Mouse (Mus musculus) MEL (cell line): ENCODE measurements around the gene Selplg. TPM values are rescaled to one million over a fixed set of nuclear protein-coding genes. Genes with fewer than 3 reads are reported as not detected.

Experiments
- DNase-seq: peaks from one replicate; pipeline ENCODE4 v3.0.0; 2011; ENCODE audit warnings: low read depth, low spot score
- H3K27ac ChIP-seq: 2 replicates; pipeline ENCODE4 v1.5.1; 2012; ENCODE audit warnings: low read depth, mild to moderate bottlenecking, control low read depth, low read length, moderate library complexity; ENCODE audit not compliant: control insufficient read depth
- H3K27me3 ChIP-seq, 2 experiments: fragments of 150-350 bp in 1 of 2; sonication (generic) in 1 of 2; 2 replicates each; pipeline ENCODE4 v1.6.1; 2012; ENCODE audit warnings: low read length in 2 of 2, mild to moderate bottlenecking in 2 of 2, improper control_type of control experiment in 1 of 2, moderate library complexity in 1 of 2; ENCODE audit not compliant: insufficient read depth in 2 of 2, control insufficient read depth in 1 of 2
- H3K36me3 ChIP-seq, 2 experiments: 2 replicates each; pipeline ENCODE4 v1.6.1; 2012 to 2014; ENCODE audit warnings: low read length in 2 of 2, improper control_type of control experiment in 1 of 2, inconsistent platforms in 1 of 2, mild to moderate bottlenecking in 1 of 2; ENCODE audit not compliant: insufficient read depth in 2 of 2, control insufficient read depth in 1 of 2
- H3K4me1 ChIP-seq, 2 experiments: fragments of 150-350 bp in 1 of 2; sonication (generic) in 1 of 2; 2 replicates each; pipeline ENCODE4 v1.6.1; 2012; ENCODE audit warnings: low read length in 2 of 2, improper control_type of control experiment in 1 of 2, mild to moderate bottlenecking in 1 of 2; ENCODE audit not compliant: insufficient read depth in 2 of 2, control insufficient read depth in 1 of 2
- H3K4me3 ChIP-seq, 2 experiments: fragments of 150-350 bp in 1 of 2; sonication (generic) in 1 of 2; 2 replicates each; pipeline ENCODE4 v1.5.1; 2012; ENCODE audit warnings: low read depth in 2 of 2, low read length in 2 of 2, mild to moderate bottlenecking in 2 of 2, moderate library complexity in 2 of 2, control low read depth in 1 of 2, improper control_type of control experiment in 1 of 2; ENCODE audit not compliant: control insufficient read depth in 1 of 2, insufficient read depth in 1 of 2
- H3K79me2 ChIP-seq: 2 replicates; pipeline ENCODE4 v1.6.1; 2012; ENCODE audit warnings: mild to moderate bottlenecking, low read length, moderate library complexity; ENCODE audit not compliant: control insufficient read depth, poor library complexity, insufficient read depth
- H3K9ac ChIP-seq: 2 replicates; pipeline ENCODE4 v1.6.1; 2012; ENCODE audit warnings: low read depth, mild to moderate bottlenecking, control low read depth, low read length, moderate library complexity; ENCODE audit not compliant: control insufficient read depth, poor library complexity, severe bottlenecking
- H3K9me3 ChIP-seq: fragments of 150-350 bp; sonication (generic); replicated peaks from 2 replicates; pipeline ENCODE4 v1.6.1; 2012; ENCODE audit warnings: mild to moderate bottlenecking, low read length, improper control_type of control experiment, moderate library complexity; ENCODE audit not compliant: insufficient read depth
- CTCF ChIP-seq, 3 experiments: IDR thresholded peaks in 2 of 3; conservative IDR thresholded peaks in 1 of 3; 2 replicates each; pipeline ENCODE4 v1.5.1; 2011 to 2012; ENCODE audit warnings: low read length in 3 of 3, low read depth in 2 of 3, mild to moderate bottlenecking in 2 of 3, improper control_type of control experiment in 1 of 3, inconsistent platforms in 1 of 3, mixed read lengths in 1 of 3, moderate library complexity in 1 of 3; ENCODE audit not compliant: control insufficient read depth in 1 of 3, insufficient read depth in 1 of 3, poor library complexity in 1 of 3, severe bottlenecking in 1 of 3
- ELF1 ChIP-seq: IDR thresholded peaks from 2 replicates; pipeline ENCODE4 v1.6.1; 2014; ENCODE audit warnings: low read depth, mild to moderate bottlenecking, inconsistent platforms, low read length, improper control_type of control experiment, moderate library complexity
- EP300 ChIP-seq, 2 experiments: IDR thresholded peaks; 2 replicates each; pipeline ENCODE4 v1.6.1; 2011; ENCODE audit warnings: improper control_type of control experiment in 2 of 2, low read length in 2 of 2, low read depth in 1 of 2, mild to moderate bottlenecking in 1 of 2
- HCFC1 ChIP-seq: IDR thresholded peaks from 2 replicates; pipeline ENCODE4 v1.6.1; 2012; ENCODE audit warnings: low read depth, mild to moderate bottlenecking, inconsistent platforms, low read length, improper control_type of control experiment, moderate library complexity
- JUND ChIP-seq: IDR thresholded peaks from 2 replicates; pipeline ENCODE4 v1.6.1; 2011; ENCODE audit warnings: low read depth, mild to moderate bottlenecking, improper control_type of control experiment, low read length
- KAT2A ChIP-seq: conservative IDR thresholded peaks from 2 replicates; pipeline ENCODE4 v1.6.1; 2012; ENCODE audit warnings: low read depth, low read length, improper control_type of control experiment, inconsistent platforms
- MAFK ChIP-seq: IDR thresholded peaks from 2 replicates; pipeline ENCODE4 v1.6.1; 2011; ENCODE audit warnings: low read depth, mild to moderate bottlenecking, low read length, improper control_type of control experiment, borderline replicate concordance
- MAX ChIP-seq: IDR thresholded peaks from 2 replicates; pipeline ENCODE4 v1.6.1; 2011; ENCODE audit warnings: low read length, improper control_type of control experiment
- MEF2A ChIP-seq: IDR thresholded peaks from 2 replicates; pipeline ENCODE4 v1.6.1; 2014; ENCODE audit warnings: low read depth, mild to moderate bottlenecking, inconsistent platforms, low read length, improper control_type of control experiment; ENCODE audit not compliant: poor library complexity, insufficient replicate concordance, severe bottlenecking; ENCODE audit errors: extremely low read depth
- MXI1 ChIP-seq: IDR thresholded peaks from 2 replicates; pipeline ENCODE4 v1.6.1; 2011; ENCODE audit warnings: mild to moderate bottlenecking, low read depth, low read length, improper control_type of control experiment
- MYC ChIP-seq: IDR thresholded peaks from 2 replicates; pipeline ENCODE4 v1.6.1; 2011; ENCODE audit warnings: low read depth, mild to moderate bottlenecking, low read length, improper control_type of control experiment, moderate library complexity
- RAD21 ChIP-seq: IDR thresholded peaks from 2 replicates; pipeline ENCODE4 v1.6.1; 2011; ENCODE audit warnings: mild to moderate bottlenecking, low read depth, low read length, improper control_type of control experiment
- RCOR1 ChIP-seq: IDR thresholded peaks from 2 replicates; pipeline ENCODE4 v1.6.1; 2012; ENCODE audit warnings: low read depth, mild to moderate bottlenecking, inconsistent platforms, low read length, improper control_type of control experiment
- TAL1 ChIP-seq: IDR thresholded peaks from 2 replicates; pipeline ENCODE4 v1.6.1; 2012; ENCODE audit warnings: mild to moderate bottlenecking, inconsistent platforms, low read length, moderate library complexity, mixed read lengths
- TCF12 ChIP-seq: IDR thresholded peaks from 2 replicates; pipeline ENCODE4 v1.6.1; 2014; ENCODE audit warnings: low read depth, mild to moderate bottlenecking, inconsistent platforms, low read length, improper control_type of control experiment, moderate library complexity
- USF1 ChIP-seq: IDR thresholded peaks from 2 replicates; pipeline ENCODE4 v1.6.1; 2014; ENCODE audit warnings: low read depth, mild to moderate bottlenecking, inconsistent platforms, low read length, improper control_type of control experiment, moderate library complexity
- polyA plus RNA-seq, 2 experiments: library from polyadenylated mRNA; stranded (reverse) in 1 of 2; unstranded in 1 of 2; fragments of >175 nt in 1 of 2; fragments of >200 nt in 1 of 2; gene quantifications; 2 replicates each; pipeline versions ENCODE4 v1.2.1 to v1.2.4; 2012; ENCODE audit warnings: low replicate concordance in 2 of 2, low read depth in 1 of 2; ENCODE audit not compliant: insufficient read length in 2 of 2, insufficient read depth in 1 of 2, missing spikeins in 1 of 2
- total RNA-seq: library from RNA; depleted of rRNA; stranded (reverse); fragments of 300-350 nt; gene quantifications from 2 replicates; pipeline ENCODE4 v1.2.3, GENCODE M21; 2012

The Selplg gene
- total and polyA plus RNA-seq, 3 experiments: 24.2 to 48.2 TPM; not detected in 1

- Histone ChIP-seq H3K9ac (no peak within 1 kb of the TSS), H3K27me3 (no peaks in the 10 kb centered on the region), H3K4me3 (no peak within 1 kb of the TSS), H3K9me3 (no peaks in the 10 kb centered on the region), H3K79me2 (no peaks in the 10 kb centered on the region)
- no peak for DNase-seq
- TF ChIP-seq MAX (no peak), HCFC1 (no peak), TCF12 (no peak), RCOR1 (no peak), RAD21 (no peak), MYC (no peak), TAL1 (no peak), MXI1 (no peak), CTCF (IDR thresholded peaks at IDR 0.05 in 2 of 3, conservative IDR thresholded peaks at IDR 0.05 in 1 of 3; ENCODE audit: control insufficient read depth in 1 of 3, insufficient read depth in 1 of 3, low read depth in 2 of 3, low read length in 3 of 3, poor library complexity in 1 of 3, severe bottlenecking in 1 of 3) (no peak), ELF1 (no peak), MAFK (no peak), KAT2A (no peak), JUND (no peak), MEF2A (no peak)
- TF ChIP-seq, all 39 proteins: peak for 0
- Histone ChIP-seq H3K36me3 (no peaks in the 10 kb centered on the region), H3K27ac (no peak within 1 kb of the TSS), H3K4me1 (no peaks in the 10 kb centered on the region)
Measured at GRCm38 (mm10) chr5:113800280-113800679, 32.2 kb downstream of the Selplg start, which contains the start of gene Tmem119. Gene Tmem119, minus strand, starts transcription at chr5:113800516.

GRCm38 (mm10) chr5:113799691-113800090 is 32.8 kb downstream of the Selplg start:
- Histone ChIP-seq H3K27me3 (no peaks in the 10 kb centered on the region), H3K79me2 (no peaks in the 10 kb centered on the region), H3K9me3 (no peaks in the 10 kb centered on the region), H3K9ac (no peak overlapping the region), H3K36me3 (no peaks in the 10 kb centered on the region), H3K27ac (no peak overlapping the region), H3K4me1 (no peaks in the 10 kb centered on the region), H3K4me3 (no peak overlapping the region)
- no peak for TF ChIP-seq CTCF (IDR thresholded peaks at IDR 0.05 in 2 of 3, conservative IDR thresholded peaks at IDR 0.05 in 1 of 3; ENCODE audit: control insufficient read depth in 1 of 3, insufficient read depth in 1 of 3, low read depth in 2 of 3, low read length in 3 of 3, poor library complexity in 1 of 3, severe bottlenecking in 1 of 3)
- no peak for TF ChIP-seq USF1
- TF ChIP-seq EP300 (IDR thresholded peaks at IDR 0.05; ENCODE audit: low read depth in 1 of 2, low read length in 2 of 2): no peak
- DNase-seq: no peak
